Mouse (Mus musculus) ES-Bruce4 (cell line): Measurements from ENCODE around the gene F2rl1. TPM values are rescaled to one million over a fixed set of nuclear protein-coding genes. Genes with fewer than 3 reads are reported as not detected.

ENCODE experiments used
- H3K27ac ChIP-seq: 2 replicates; pipeline ENCODE4 v1.5.1; 2012; ENCODE audit warnings: low read length, inconsistent platforms; ENCODE audit not compliant: insufficient read depth
- H3K27me3 ChIP-seq: 2 replicates; pipeline ENCODE4 v1.6.1; 2012; ENCODE audit warnings: mild to moderate bottlenecking, low read length, inconsistent platforms; ENCODE audit not compliant: control insufficient read depth, poor library complexity, insufficient read depth, severe bottlenecking
- H3K36me3 ChIP-seq: 2 replicates; pipeline ENCODE4 v1.6.1; 2012; ENCODE audit warnings: inconsistent platforms, mild to moderate bottlenecking, low read length, moderate library complexity; ENCODE audit not compliant: control insufficient read depth, poor library complexity, insufficient read depth, severe bottlenecking
- H3K4me1 ChIP-seq: one replicate; pipeline ENCODE4 v1.8.1; 2011; ENCODE audit warnings: low read length; ENCODE audit not compliant: control insufficient read depth, insufficient read depth
- H3K4me3 ChIP-seq: 2 replicates; pipeline ENCODE4 v1.5.1; 2011; ENCODE audit warnings: low read depth, mild to moderate bottlenecking, low read length
- H3K9ac ChIP-seq: 2 replicates; pipeline ENCODE4 v1.6.1; 2012; ENCODE audit warnings: low read depth, mild to moderate bottlenecking, inconsistent platforms; ENCODE audit not compliant: poor library complexity, severe bottlenecking
- H3K9me3 ChIP-seq: replicated peaks from 2 replicates; pipeline ENCODE4 v1.6.1; 2012; ENCODE audit warnings: mild to moderate bottlenecking, low read length, inconsistent platforms; ENCODE audit not compliant: control insufficient read depth, poor library complexity, insufficient read depth, severe bottlenecking
- CTCF ChIP-seq: IDR thresholded peaks from one replicate; pipeline ENCODE4 v1.8.1; 2011; ENCODE audit warnings: low read depth, low read length
- EP300 ChIP-seq: IDR thresholded peaks from 2 replicates; pipeline ENCODE4 v1.6.1; 2011; ENCODE audit warnings: low read depth, low read length; ENCODE audit not compliant: insufficient read depth
- POLR2A ChIP-seq: IDR thresholded peaks from one replicate; pipeline ENCODE4 v1.8.1; 2011; ENCODE audit warnings: low read length; ENCODE audit not compliant: insufficient read depth
- polyA plus RNA-seq: library from polyadenylated mRNA; stranded (reverse); fragments of >200 nt; gene quantifications from 2 replicates; pipeline ENCODE4 v1.2.4, GENCODE M21; 2011; ENCODE audit warnings: low read depth; ENCODE audit not compliant: missing spikeins, insufficient read depth, insufficient read length

F2rl1 gene
- polyA plus RNA-seq, 1 experiment, result 65.2 TPM

DNA sequence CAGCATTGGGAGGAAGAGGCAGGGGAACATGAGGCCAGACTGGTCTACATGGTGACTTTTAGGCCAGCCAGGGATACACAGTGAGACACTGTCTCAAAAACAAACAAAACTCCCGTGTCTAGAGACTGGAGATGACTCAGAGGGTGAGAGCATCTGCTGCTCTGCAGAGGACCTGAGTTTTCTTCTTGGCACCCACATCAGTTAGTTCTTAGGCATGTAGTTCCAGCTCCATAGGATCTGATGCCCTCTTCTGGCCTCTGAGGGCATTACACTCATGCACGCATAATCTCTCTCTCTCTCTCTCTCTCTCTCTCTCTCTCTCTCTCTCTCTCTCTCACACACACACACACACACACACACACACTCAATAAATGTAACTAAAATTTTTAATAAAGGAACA lies 54.1 kb downstream of the F2rl1 start:
- H3K27me3 ChIP-seq, result no peaks in the 10 kb centered on the region
- no peaks in the 10 kb centered on the region for H3K9me3 ChIP-seq
- no peak overlapping the region for H3K27ac ChIP-seq
- H3K4me1 ChIP-seq, result no peaks in the 10 kb centered on the region
- no peak for TF ChIP-seq EP300
- peak; percentile 24 for TF ChIP-seq CTCF
- no peak for TF ChIP-seq POLR2A
- no peak overlapping the region for H3K4me3 ChIP-seq
- H3K36me3 ChIP-seq, result no peaks in the 10 kb centered on the region
- no peak overlapping the region for H3K9ac ChIP-seq

Other genes starting within 250 kb of the F2rl1 start
- gene Zbed3, start 201.6 kb downstream of the F2rl1 start, polyA plus RNA-seq, result 12.3 and 13.7 TPM in 2 replicates
- 42.2 and 42.4 TPM in 2 replicates for gene Aggf1, start 149.9 kb downstream of the F2rl1 start, polyA plus RNA-seq
- gene Crhbp, start 80.3 kb downstream of the F2rl1 start, polyA plus RNA-seq, result not detected in 2 replicates
- not detected in 2 replicates for gene S100z, start 46.5 kb downstream of the F2rl1 start, polyA plus RNA-seq
- gene F2r, start 93.3 kb upstream of the F2rl1 start, polyA plus RNA-seq, result 34.0 and 36.7 TPM in 2 replicates
- gene F2rl2, start 171.6 kb upstream of the F2rl1 start, polyA plus RNA-seq, result 0.26 TPM in 1 of 2 replicates, not detected in the other